Mouse (Mus musculus) limb, embryonic 14.5 days (tissue): ENCODE data around the gene Hdac5. TPM values are rescaled to one million over a fixed set of nuclear protein-coding genes. Genes with fewer than 3 reads are reported as not detected.

Experiments
- ATAC-seq: fragments of 200-750 bp; cut with Nextera tagmentation; 2 replicates; pipeline ENCODE4 v1.8.0; 2017; ENCODE audit warnings: low read depth, moderate number of reproducible peaks, moderate TSS enrichment; ENCODE audit not compliant: low FRiP score
- DNase-seq: peaks from one replicate; pipeline ENCODE4 v3.0.0-alpha.2; 2015; ENCODE audit warnings: low spot score
- H3K27ac ChIP-seq: fragments of 300-500 bp; sonication (generic); replicated peaks from 2 replicates; pipeline ENCODE4 v1.5.1; 2014; ENCODE audit warnings: low read depth, mild to moderate bottlenecking, low read length, moderate library complexity, mixed read lengths
- H3K27me3 ChIP-seq: fragments of 300-500 bp; sonication (generic); 2 replicates; pipeline ENCODE4 v1.6.1; 2014; ENCODE audit warnings: low read length, mixed read lengths; ENCODE audit not compliant: control insufficient read depth, insufficient read depth
- H3K36me3 ChIP-seq: fragments of 300-500 bp; sonication (generic); 2 replicates; pipeline ENCODE4 v1.6.1; 2014; ENCODE audit warnings: mild to moderate bottlenecking, low read length, moderate library complexity, mixed read lengths; ENCODE audit not compliant: control insufficient read depth, insufficient read depth
- H3K4me1 ChIP-seq: fragments of 300-500 bp; sonication (generic); 2 replicates; pipeline ENCODE4 v1.6.1; 2014; ENCODE audit warnings: antibody characterized with exemption, low read length, mixed read lengths; ENCODE audit not compliant: control insufficient read depth, insufficient read depth
- H3K4me2 ChIP-seq: fragments of 300-500 bp; sonication (generic); replicated peaks from 2 replicates; pipeline ENCODE4 v1.6.1; 2014; ENCODE audit warnings: low read depth, mild to moderate bottlenecking, low read length, moderate library complexity; ENCODE audit not compliant: severe bottlenecking
- H3K4me3 ChIP-seq: fragments of 300-500 bp; sonication (generic); replicated peaks from 2 replicates; pipeline ENCODE4 v1.5.1; 2014; ENCODE audit warnings: low read length
- H3K9ac ChIP-seq: fragments of 300-500 bp; sonication (generic); 2 replicates; pipeline ENCODE4 v1.6.1; 2014; ENCODE audit warnings: mild to moderate bottlenecking, low read depth, low read length, moderate library complexity; ENCODE audit not compliant: severe bottlenecking
- H3K9me3 ChIP-seq: fragments of 300-500 bp; sonication (generic); 2 replicates; pipeline ENCODE4 v1.6.1; 2016; ENCODE audit warnings: low read length; ENCODE audit not compliant: control insufficient read depth
- POLR2A ChIP-seq: fragments of 200-500 bp; IDR thresholded peaks from 2 replicates; pipeline ENCODE4 v1.8.0; 2012; ENCODE audit warnings: inconsistent platforms, mild to moderate bottlenecking, moderate library complexity, borderline replicate concordance; ENCODE audit not compliant: insufficient read depth, insufficient read length; ENCODE audit errors: extremely low read depth
- WGBS: fragments of 180-500 bp; shearing (Covaris S2); extraction: QIAGEN DNeasy Blood & Tissue Kit; methylation state at CpG from one replicate; pipeline ENCODE4 v1.1.7; 2014; 5-methylcytosine and 5-hydroxymethylcytosine counted together
- polyA plus RNA-seq, 2 experiments: library from polyadenylated mRNA; depleted of rRNA in 1 of 2; stranded (reverse) in 1 of 2; unstranded in 1 of 2; fragments of >200 nt; fragmentation: Nextera tagmentation in 1 of 2; extraction: Ambion mirVana in 1 of 2; gene quantifications; 2 replicates each; pipeline versions ENCODE4 v1.2.1 to v1.2.3; 2012 to 2014

The Hdac5 gene
- polyA plus RNA-seq, 2 experiments: 46.7 to 86.2 TPM

- H3K27me3 ChIP-seq: no peaks in the 10 kb centered on the region
- no peaks in the 10 kb centered on the region for H3K9me3 ChIP-seq
- peak overlapping the region; percentile 97 for H3K4me3 ChIP-seq
- peaks cover 13% of the 10 kb centered on the region for H3K36me3 ChIP-seq
- H3K9ac ChIP-seq: peak overlapping the region; percentile 31; the same call in 1 of the 2 replicates
- no peak for TF ChIP-seq POLR2A
- DNase-seq (no peak), ATAC-seq (no peak)
- WGBS: 18% methylated on average over 12 of the region's 12 CpGs
- H3K27ac ChIP-seq: no peak overlapping the region
- H3K4me2 ChIP-seq: peak overlapping the region; percentile 86
- peaks cover 37% of the 10 kb centered on the region for H3K4me1 ChIP-seq
These were observed 2.4 kb downstream of the Hdac5 start for GRCm38 (mm10) chr11:102227270-102228190.

GRCm38 (mm10) chr11:102226067-102226978 lies 3.6 kb downstream of the Hdac5 start:
- Histone ChIP-seq H3K4me3 (no peak overlapping the region), H3K36me3 (peaks cover 16% of the 10 kb centered on the region), H3K4me2 (no peak overlapping the region), H3K9ac (no peak overlapping the region), H3K27ac (no peak overlapping the region), H3K4me1 (peaks cover 37% of the 10 kb centered on the region), H3K27me3 (no peaks in the 10 kb centered on the region), H3K9me3 (no peaks in the 10 kb centered on the region)
- no peak for DNase-seq
- TF ChIP-seq POLR2A: no peak
- ATAC-seq: no peak
- 76% methylated on average over 12 of the region's 12 CpGs for WGBS

DNA sequence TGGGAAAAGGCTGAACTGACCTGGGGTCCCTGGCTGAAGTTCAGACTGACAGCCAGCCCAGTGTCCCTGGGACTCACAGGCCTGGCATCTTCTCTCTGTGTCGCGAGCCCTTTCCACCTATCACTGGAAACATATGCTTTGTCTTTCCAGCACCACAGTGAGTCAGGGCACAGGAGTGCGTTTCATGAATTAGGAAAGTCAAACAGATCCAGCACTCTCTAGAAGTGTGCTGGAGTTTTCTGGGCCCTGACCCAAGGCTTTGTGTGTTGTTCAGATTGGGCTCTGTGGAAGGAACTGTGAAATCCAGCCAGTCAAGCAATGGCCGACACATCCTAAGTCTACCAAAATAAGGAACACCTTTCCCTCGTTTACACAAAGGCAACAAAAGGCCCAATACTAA lies 4.7 kb downstream of the Hdac5 start:
- no peak overlapping the region for H3K4me3 ChIP-seq
- no peaks in the 10 kb centered on the region for H3K9me3 ChIP-seq
- H3K9ac ChIP-seq: no peak overlapping the region
- DNase-seq (no peak), ATAC-seq (no peak)
- no peak for TF ChIP-seq POLR2A
- H3K4me2 ChIP-seq: peak overlapping the region; percentile 37; the same call in 1 of the 2 replicates
- H3K4me1 ChIP-seq: peaks cover 38% of the 10 kb centered on the region
- no peak overlapping the region for H3K27ac ChIP-seq
- peaks cover 25% of the 10 kb centered on the region for H3K36me3 ChIP-seq
- WGBS: 59% methylated on average over 5 of the region's 5 CpGs
- no peaks in the 10 kb centered on the region for H3K27me3 ChIP-seq

DNA sequence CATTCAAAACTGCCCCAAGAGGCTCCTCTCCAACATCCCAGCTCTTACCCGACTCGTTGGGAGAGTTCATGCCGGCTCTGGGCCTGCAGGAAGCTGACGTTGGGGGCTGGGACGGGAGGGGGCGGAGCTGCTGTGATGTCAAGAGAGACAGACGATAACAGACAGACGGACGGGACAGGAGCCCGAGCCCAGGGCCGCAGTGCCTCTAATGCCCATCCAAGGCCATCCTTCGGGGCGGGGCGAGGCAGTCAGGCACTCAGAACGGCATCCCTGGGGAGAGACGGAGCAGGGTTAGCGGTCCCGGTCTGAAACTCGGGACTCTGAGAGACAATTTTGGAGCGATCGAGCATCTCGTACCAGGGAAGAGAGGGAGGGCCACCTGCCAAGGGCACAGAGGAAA lies 5.3 kb downstream of the Hdac5 start:
- Histone ChIP-seq H3K4me2 (peak overlapping the region; percentile 37; the same call in 1 of the 2 replicates), H3K4me3 (0 out of 2 replicates have a peak overlapping the region, but pooled peaks have one; percentile 4), H3K27ac (no peak overlapping the region), H3K9me3 (no peaks in the 10 kb centered on the region), H3K27me3 (no peaks in the 10 kb centered on the region), H3K36me3 (peaks cover 26% of the 10 kb centered on the region), H3K9ac (peak overlapping the region; percentile 34), H3K4me1 (peaks cover 43% of the 10 kb centered on the region)
- WGBS: 12% methylated on average over 22 of the region's 22 CpGs
- DNase-seq (no peak), ATAC-seq (no peak)
- TF ChIP-seq POLR2A: no peak

DNA sequence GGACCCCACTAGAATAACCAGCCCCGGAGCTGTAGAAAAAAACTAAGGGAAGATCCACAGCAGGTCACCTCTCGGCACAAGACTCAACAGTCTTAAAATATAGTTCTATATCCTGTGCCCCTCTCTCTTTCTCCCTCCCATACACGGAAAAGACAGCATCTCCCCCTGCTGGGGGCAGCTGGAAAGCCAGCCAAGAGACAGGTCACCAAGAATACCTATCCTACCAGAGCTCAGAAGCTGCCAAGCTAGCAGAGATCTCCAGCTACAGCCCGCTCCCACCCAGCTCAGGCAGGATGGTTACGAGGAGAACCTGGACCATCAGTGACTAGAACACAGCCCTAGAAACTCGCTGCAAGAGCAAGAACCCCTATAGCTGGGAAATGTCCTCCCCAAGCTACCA lies 6.8 kb downstream of the Hdac5 start:
- Histone ChIP-seq H3K27me3 (no peaks in the 10 kb centered on the region), H3K9me3 (no peaks in the 10 kb centered on the region), H3K9ac (0 out of 2 replicates have a peak overlapping the region, but pooled peaks have one; percentile 3), H3K36me3 (peaks cover 26% of the 10 kb centered on the region), H3K4me2 (no peak overlapping the region), H3K4me1 (peaks cover 48% of the 10 kb centered on the region), H3K27ac (no peak overlapping the region), H3K4me3 (no peak overlapping the region)
- 33% methylated on average over 6 of the region's 6 CpGs for WGBS
- no peak for TF ChIP-seq POLR2A
- ATAC-seq: no peak
- DNase-seq: peak; percentile 61
